Mouse (Mus musculus) heart, adult 2 months (tissue): ENCODE measurements at regions not wholly inside any gene's neighbourhood (a gene's known extent, or its start where the extent isn't known, plus 50 kb on each side); places are given as distances from the start of the nearest gene placed in this dataset.

ENCODE experiments used
- DNase-seq, 2 experiments: peaks; one replicate each; pipeline ENCODE4 v3.0.0; 2021
- H3K27ac ChIP-seq: fragments of 200-600 bp; 2 replicates; pipeline ENCODE4 v1.8.1; 2022
- H3K27me3 ChIP-seq: fragments of 200-500 bp; 2 replicates; pipeline ENCODE4 v1.6.1; 2012; ENCODE audit warnings: mild to moderate bottlenecking, low read length, inconsistent platforms, mixed read lengths; ENCODE audit not compliant: control insufficient read depth, insufficient read depth
- H3K36me3 ChIP-seq: fragments of 200-500 bp; 2 replicates; pipeline ENCODE4 v1.6.1; 2012; ENCODE audit warnings: low read length, inconsistent platforms; ENCODE audit not compliant: control insufficient read depth, insufficient read depth
- H3K4me1 ChIP-seq: fragments of 200-500 bp; 2 replicates; pipeline ENCODE4 v1.6.1; 2011; ENCODE audit warnings: low read length; ENCODE audit not compliant: control insufficient read depth, insufficient read depth
- H3K4me3 ChIP-seq: fragments of 200-600 bp; 2 replicates; pipeline ENCODE4 v1.8.1; 2022
- H3K79me2 ChIP-seq: fragments of 200-500 bp; replicated peaks from 2 replicates; pipeline ENCODE4 v1.6.1; 2012; ENCODE audit warnings: mild to moderate bottlenecking, inconsistent platforms, low read length, moderate library complexity, mixed read lengths; ENCODE audit not compliant: control insufficient read depth, insufficient read depth
- H3K9ac ChIP-seq: fragments of 200-500 bp; 2 replicates; pipeline ENCODE4 v1.6.1; 2012; ENCODE audit warnings: low read depth, mild to moderate bottlenecking, control low read depth, inconsistent platforms, low read length, mixed read lengths
- CTCF ChIP-seq: fragments of 200-600 bp; IDR thresholded peaks from 2 replicates; pipeline ENCODE4 v1.8.1; 2022; ENCODE audit warnings: antibody characterized with exemption, mild to moderate bottlenecking, moderate library complexity
- EP300 ChIP-seq: fragments of 200-500 bp; IDR thresholded peaks from 2 replicates; pipeline ENCODE4 v1.6.1; 2011; ENCODE audit warnings: low read depth, low read length, control low read depth; ENCODE audit not compliant: insufficient read depth
- POLR2A ChIP-seq: fragments of 200-500 bp; IDR thresholded peaks from 2 replicates; pipeline ENCODE4 v1.6.1; 2011; ENCODE audit warnings: mild to moderate bottlenecking, low read depth, low read length, control low read depth; ENCODE audit not compliant: insufficient read depth
- WGBS: fragments of 180-500 bp; shearing (Covaris S2); methylation state at CpG from one replicate; pipeline ENCODE4 v1.1.7; 2018; 5-methylcytosine and 5-hydroxymethylcytosine counted together
- intact Hi-C: fragments of 180-260 bp; cut with DNase I; formaldehyde crosslinking; loops from one replicate; pipeline ENCODE4 v1.15.1; 2025

DNA sequence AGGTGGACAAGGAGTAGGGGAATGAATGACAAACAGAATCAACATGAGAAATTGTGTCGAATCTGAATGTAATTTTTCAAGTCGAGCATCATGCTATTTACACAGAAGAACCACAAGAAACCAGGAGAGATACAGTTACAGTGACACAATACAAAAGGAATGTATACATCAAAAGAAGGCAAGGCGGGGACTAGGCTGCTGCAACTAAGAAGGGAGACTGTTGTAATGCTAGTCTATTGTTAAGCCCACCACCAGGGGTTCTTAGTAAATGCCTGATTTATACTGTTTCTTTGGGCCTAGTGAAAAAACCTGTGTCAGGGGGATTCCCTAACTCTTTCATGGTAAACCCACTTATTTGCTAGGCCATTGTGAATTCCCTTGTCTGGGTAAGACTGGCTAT lies 63.3 kb upstream of the Vegfc start:
- Histone ChIP-seq H3K4me1 (no peaks in the 10 kb centered on the region), H3K36me3 (no peaks in the 10 kb centered on the region), H3K9ac (no peak overlapping the region), H3K4me3 (no peak overlapping the region), H3K27ac (no peak overlapping the region), H3K27me3 (no peaks in the 10 kb centered on the region), H3K79me2 (no peaks in the 10 kb centered on the region)
- intact Hi-C loops = no loop called here
- TF ChIP-seq CTCF (no peak), EP300 (no peak), POLR2A (no peak)
- WGBS = 58% methylated on average over 3 of the region's 3 CpGs
- DNase-seq = no peak

DNA sequence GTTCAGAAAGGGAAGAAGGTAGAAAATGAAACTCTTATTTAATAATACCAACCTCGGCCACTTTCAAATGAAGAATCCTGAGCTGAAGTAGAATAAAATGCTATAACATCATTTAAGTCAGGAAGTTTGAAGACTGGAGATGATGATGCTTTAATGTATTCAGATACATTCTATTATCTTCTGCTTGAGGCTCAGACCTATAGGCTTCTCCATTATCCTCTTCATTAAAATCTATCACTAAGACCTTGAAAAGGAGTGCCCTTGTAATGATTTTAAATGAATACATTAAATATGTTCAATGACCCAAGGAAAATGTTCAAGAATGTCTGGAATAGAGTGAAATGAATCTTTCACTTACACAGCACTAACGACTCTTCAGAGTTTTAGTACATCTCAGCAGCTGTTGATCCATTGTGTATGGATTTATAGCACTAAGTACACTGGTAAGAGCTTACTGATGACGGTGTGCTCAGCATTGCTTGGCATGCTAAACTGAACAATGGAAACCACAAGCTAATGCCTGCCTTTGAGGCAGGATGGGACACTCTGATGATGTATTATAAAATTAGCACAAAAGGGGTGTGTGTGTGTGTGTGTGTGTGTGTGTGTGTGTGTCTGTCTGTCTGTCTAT lies 58.8 kb upstream of the Vegfc start:
- TF ChIP-seq CTCF = no peak
- no peak for TF ChIP-seq EP300
- 77% methylated on average over 3 of the region's 3 CpGs for WGBS
- H3K9ac ChIP-seq = no peak overlapping the region

More for the DNA sequence above, 58.8 kb upstream of the Vegfc start:
- Histone ChIP-seq H3K27me3 (no peaks in the 10 kb centered on the region), H3K4me1 (no peaks in the 10 kb centered on the region), H3K4me3 (no peak overlapping the region), H3K79me2 (no peaks in the 10 kb centered on the region), H3K27ac (no peak overlapping the region), H3K36me3 (no peaks in the 10 kb centered on the region)
- no peak for DNase-seq
- intact Hi-C loops = no loop called here
